20 mouse cellular contexts compared by ENCODE assay signal in genomic region chr6:31260645-31261345, GRCm38 (mm10).
DNase-seq lines count a peak whose midpoint lies in the region; ATAC-seq and TF ChIP-seq lines count a peak whose summit lies in the region.
"Had no signal": no experiment of that assay in that cellular context is flagged by ENCODE, and none has a peak within 500 bp of the region (broad histone marks: within the 10 kb centered on the region; RNA-seq: fewer than 3 reads in every experiment).

No protein-coding gene starts in this region.

- DNase-seq in adrenal gland, adult 2 months, result peak; percentile 69
- DNase-seq in adrenal gland, postnatal 4 days (ENCODE audit: low spot score in 2 of 2), result no peak
- peak; percentile 38 for DNase-seq in heart, adult 8-10 months (ENCODE audit: low spot score)
- DNase-seq in heart, postnatal 10 days, result no peak
- peak; percentile 41 for DNase-seq in lung, postnatal 25 days (ENCODE audit: low spot score)
- no peak for DNase-seq in lung, adult 2 months
- DNase-seq in left cerebral cortex, postnatal 10 days (ENCODE audit: extremely low spot score in 1 of 2, low spot score in 2 of 2), result no peak
- DNase-seq: cerebellum, adult 8-10 months; gastrocnemius, postnatal 25 days; layer of hippocampus, postnatal 36 days; liver; midbrain, embryonic 14.5 days; thymus, postnatal 25 days had no signal

- 60% methylated on average over 10 of the region's 10 CpGs for WGBS in lung, adult 2 months

- intact Hi-C loops in heart, postnatal 10 days (cut with DNase I), result no loop called here
- intact Hi-C loops in left cerebral cortex, postnatal 10 days (cut with DNase I), result no loop called here

- no peak for TF ChIP-seq CTCF in lung, adult 2 months (IDR thresholded peaks at IDR 0.05; ENCODE audit: insufficient read depth, low read length)

- 0 out of 2 replicates have a peak, but pooled peaks cover 6% of the 10 kb centered on the region for H3K4me1 ChIP-seq in lung, adult 2 months (ENCODE audit: control insufficient read depth, insufficient read depth, low read length)
- H3K4me1 ChIP-seq: embryonic facial prominence, embryonic 12.5 days; hindbrain, embryonic 13.5 days; intestine, embryonic 15.5 days; lung, embryonic 15.5 days; neural tube, embryonic 15.5 days had no signal

- no peak overlapping the region for H3K4me3 ChIP-seq in lung, adult 2 months (replicated peaks; ENCODE audit: extremely low read depth, low read depth, low read length)
- H3K4me3 ChIP-seq: embryonic facial prominence, embryonic 12.5 days; hindbrain, embryonic 13.5 days; intestine, embryonic 15.5 days; lung, embryonic 15.5 days; myocyte; neural tube, embryonic 15.5 days had no signal

- TF ChIP-seq POLR2A in lung, adult 2 months (IDR thresholded peaks at IDR 0.05; ENCODE audit: borderline replicate concordance, extremely low read depth, low read depth, low read length), result no peak

- ATAC-seq in megakaryocyte progenitor cell, adult 5-6 weeks (replicated peaks; ENCODE audit: poor library complexity), result no peak
- ATAC-seq: intestine, embryonic 15.5 days had no signal

Comparison
In these comparisons a context has a peak if more than half of its experiments do, and no peak if none do; other contexts are left out.
1. DNase-seq: peak in adrenal gland, adult 2 months (single experiment), heart, adult 8-10 months (single experiment) and lung, postnatal 25 days (single experiment); none in adrenal gland, postnatal 4 days (0 of 2), heart, postnatal 10 days (0 of 2), lung, adult 2 months (single experiment) and left cerebral cortex, postnatal 10 days (0 of 2).